In genomic region chr16:50899151-50899550, GRCm38 (mm10) we compare ENCODE assay signal across 24 mouse cellular contexts.
A peak's percentile ranks its signal among the peaks of the same experiment; 100 is the strongest.
DNase-seq lines count a peak whose midpoint lies in the region; ATAC-seq and TF ChIP-seq lines count a peak whose summit lies in the region.
"Had no signal": no experiment of that assay in that cellular context is flagged by ENCODE, and none has a peak within 500 bp of the region (broad histone marks: within the 10 kb centered on the region; RNA-seq: fewer than 3 reads in every experiment).

No protein-coding gene starts in this region.

- no peak for TF ChIP-seq CTCF in forebrain, postnatal 0 days (IDR thresholded peaks at IDR 0.05; ENCODE audit: low read depth)
- TF ChIP-seq CTCF in brain, embryonic 14.5 days (IDR thresholded peaks at IDR 0.05; ENCODE audit: borderline replicate concordance, extremely low read depth, insufficient read depth, insufficient read length): no peak

- H3K36me3 ChIP-seq in forebrain, embryonic 15.5 days: no peaks in the 10 kb centered on the region
- no peaks in the 10 kb centered on the region for H3K36me3 ChIP-seq in forebrain, embryonic 11.5 days (ENCODE audit: control insufficient read depth, insufficient read depth, low read length)
- no peaks in the 10 kb centered on the region for H3K36me3 ChIP-seq in forebrain, postnatal 0 days (ENCODE audit: insufficient read depth)
- no peaks in the 10 kb centered on the region for H3K36me3 ChIP-seq in forebrain, embryonic 10.5 days (replicated peaks)
- H3K36me3 ChIP-seq: embryonic facial prominence, embryonic 13.5 days; embryonic facial prominence, embryonic 15.5 days had no signal

- H3K4me2 ChIP-seq in forebrain, embryonic 15.5 days (replicated peaks): no peak overlapping the region
- no peak overlapping the region for H3K4me2 ChIP-seq in forebrain, embryonic 11.5 days (ENCODE audit: low read depth, low read length, severe bottlenecking)
- H3K4me2 ChIP-seq in forebrain, postnatal 0 days (ENCODE audit: low read depth): no peak overlapping the region
- H3K4me2 ChIP-seq: embryonic facial prominence, embryonic 13.5 days; embryonic facial prominence, embryonic 15.5 days had no signal

- H3K9me3 ChIP-seq in forebrain, embryonic 15.5 days: no peaks in the 10 kb centered on the region
- no peaks in the 10 kb centered on the region for H3K9me3 ChIP-seq in forebrain, embryonic 11.5 days (ENCODE audit: control insufficient read depth, low read length)
- H3K9me3 ChIP-seq in forebrain, postnatal 0 days (ENCODE audit: low read length): no peaks in the 10 kb centered on the region
- H3K9me3 ChIP-seq in forebrain, embryonic 10.5 days: no peaks in the 10 kb centered on the region
- H3K9me3 ChIP-seq: embryonic facial prominence, embryonic 13.5 days; embryonic facial prominence, embryonic 15.5 days had no signal

- no peak for DNase-seq in forebrain, embryonic 11.5 days (ENCODE audit: low spot score)
- DNase-seq in forebrain, postnatal 0 days: no peak
- DNase-seq in forebrain, embryonic 10.5 days (ENCODE audit: extremely low spot score, low spot score): no peak
- DNase-seq in brain, embryonic 14.5 days (ENCODE audit: low read depth): peak; percentile 56
- peak; percentile 43 for DNase-seq in retina, postnatal 1 day
- DNase-seq in adrenal gland, adult 18-20 months (ENCODE audit: low spot score in 2 of 2): no peak
- no peak for DNase-seq in adrenal gland, adult 8-10 months
- DNase-seq: adrenal gland, adult 2 months; adrenal gland, postnatal 14 days; adrenal gland, postnatal 36 days; cerebellum, adult 11 months; cerebellum, adult 18-20 months; cerebellum, adult 8-10 months; cerebellum, adult 9-11 months; cerebellum, postnatal 14 days; cerebellum, postnatal 36 days; embryo, embryonic 11 days; gastrocnemius, adult 2 months had no signal

- peak; percentile 61; the same call in 1 of the 2 replicates for ATAC-seq in forebrain, embryonic 15.5 days (replicated peaks)
- no peak for ATAC-seq in forebrain, embryonic 11.5 days (replicated peaks; ENCODE audit: low FRiP score)
- ATAC-seq in forebrain, postnatal 0 days: peak; percentile 64; the same call in 1 of the 2 replicates
- ATAC-seq: activated CD4-positive, CD25-positive, alpha-beta regulatory T cell, adult 4 months; Patski had no signal

- H3K27me3 ChIP-seq in forebrain, embryonic 15.5 days: no peaks in the 10 kb centered on the region
- no peaks in the 10 kb centered on the region for H3K27me3 ChIP-seq in forebrain, embryonic 11.5 days (ENCODE audit: control insufficient read depth, insufficient read depth, low read length)
- H3K27me3 ChIP-seq in forebrain, postnatal 0 days (ENCODE audit: insufficient read depth, low read length): no peaks in the 10 kb centered on the region
- H3K27me3 ChIP-seq in forebrain, embryonic 10.5 days (ENCODE audit: poor library complexity, severe bottlenecking): no peaks in the 10 kb centered on the region
- H3K27me3 ChIP-seq: embryonic facial prominence, embryonic 13.5 days; embryonic facial prominence, embryonic 15.5 days had no signal

- 51% methylated on average over 2 of the region's 2 CpGs for WGBS in forebrain, embryonic 15.5 days
- WGBS in forebrain, embryonic 11.5 days: 80% methylated on average over 2 of the region's 2 CpGs
- 52% methylated on average over 2 of the region's 2 CpGs for WGBS in forebrain, postnatal 0 days
- WGBS in forebrain, embryonic 10.5 days: 89% methylated on average over 2 of the region's 2 CpGs

- no peak overlapping the region for H3K9ac ChIP-seq in forebrain, embryonic 15.5 days (replicated peaks)
- H3K9ac ChIP-seq in forebrain, embryonic 11.5 days (ENCODE audit: low read length): no peak overlapping the region
- no peak overlapping the region for H3K9ac ChIP-seq in forebrain, postnatal 0 days
- H3K9ac ChIP-seq: embryonic facial prominence, embryonic 13.5 days; embryonic facial prominence, embryonic 15.5 days had no signal

- TF ChIP-seq POLR2A in brain, embryonic 14.5 days (IDR thresholded peaks at IDR 0.05; ENCODE audit: borderline replicate concordance, extremely low read depth, insufficient read depth, insufficient read length, poor library complexity, severe bottlenecking): no peak

- no peak overlapping the region for H3K27ac ChIP-seq in forebrain, embryonic 15.5 days (replicated peaks)
- H3K27ac ChIP-seq in forebrain, embryonic 11.5 days (ENCODE audit: low read depth, low read length): no peak overlapping the region
- H3K27ac ChIP-seq in forebrain, postnatal 0 days (ENCODE audit: low read depth, low read length): no peak overlapping the region
- no peak overlapping the region for H3K27ac ChIP-seq in forebrain, embryonic 10.5 days
- H3K27ac ChIP-seq: embryonic facial prominence, embryonic 13.5 days; embryonic facial prominence, embryonic 15.5 days; gastrocnemius, adult 2 months had no signal

- H3K4me3 ChIP-seq in forebrain, embryonic 15.5 days: no peak overlapping the region
- no peak overlapping the region for H3K4me3 ChIP-seq in forebrain, embryonic 11.5 days (ENCODE audit: low read depth, low read length)
- no peak overlapping the region for H3K4me3 ChIP-seq in forebrain, postnatal 0 days (ENCODE audit: low read depth, low read length)
- no peak overlapping the region for H3K4me3 ChIP-seq in forebrain, embryonic 10.5 days
- H3K4me3 ChIP-seq: embryonic facial prominence, embryonic 13.5 days; embryonic facial prominence, embryonic 15.5 days; erythroblast, embryonic 14.5 days; gastrocnemius, adult 2 months had no signal

- H3K4me1 ChIP-seq in forebrain, embryonic 15.5 days: no peaks in the 10 kb centered on the region
- H3K4me1 ChIP-seq in forebrain, embryonic 11.5 days (replicated peaks; ENCODE audit: control insufficient read depth, insufficient read depth, low read length): no peaks in the 10 kb centered on the region
- H3K4me1 ChIP-seq in forebrain, postnatal 0 days (ENCODE audit: insufficient read depth): no peaks in the 10 kb centered on the region
- H3K4me1 ChIP-seq in forebrain, embryonic 10.5 days: no peaks in the 10 kb centered on the region
- H3K4me1 ChIP-seq: embryonic facial prominence, embryonic 13.5 days; embryonic facial prominence, embryonic 15.5 days had no signal

Comparison
In these comparisons a context has a peak if more than half of its experiments do, and no peak if none do; other contexts are left out.
1. DNase-seq: peak in brain, embryonic 14.5 days (single experiment) and retina, postnatal 1 day (single experiment); none in forebrain, embryonic 11.5 days (single experiment), forebrain, postnatal 0 days (single experiment), forebrain, embryonic 10.5 days (single experiment), adrenal gland, adult 18-20 months (0 of 2) and adrenal gland, adult 8-10 months (single experiment).